Comparison of ENCODE assay signal across 8 mouse cellular contexts in the genomic region with DNA sequence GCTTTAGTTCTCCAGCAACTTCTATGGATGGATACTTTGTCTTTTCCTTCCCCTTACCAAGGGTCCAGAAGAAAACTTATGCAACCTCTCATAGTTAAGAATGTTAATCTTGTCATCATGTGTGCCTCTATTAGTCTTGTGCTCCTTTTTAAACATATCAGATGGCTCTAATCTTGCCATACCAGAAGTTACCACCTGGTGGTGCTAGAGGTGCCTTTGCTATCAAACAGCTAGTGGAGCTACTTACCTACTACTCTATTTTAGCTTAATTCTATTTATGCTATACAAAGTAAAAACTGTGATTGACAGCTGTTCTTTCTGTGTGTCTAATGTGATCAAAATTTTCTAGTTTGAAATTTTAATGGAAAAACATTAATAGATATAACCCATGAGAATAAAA. TPM values are rescaled to one million over a fixed set of nuclear protein-coding genes. Genes with fewer than 3 reads are reported as not detected.
DNase-seq lines count a peak whose midpoint lies in the region; ATAC-seq and TF ChIP-seq lines count a peak whose summit lies in the region.
"Had no signal": no experiment of that assay in that cellular context is flagged by ENCODE, and none has a peak within 500 bp of the region (broad histone marks: within the 10 kb centered on the region; RNA-seq: fewer than 3 reads in every experiment).

No protein-coding gene starts in this region.

- no peaks in the 10 kb centered on the region for H3K9me3 ChIP-seq in intestine, embryonic 16.5 days (ENCODE audit: control insufficient read depth, low read length)
- no peaks in the 10 kb centered on the region for H3K9me3 ChIP-seq in limb, embryonic 14.5 days (ENCODE audit: control insufficient read depth, low read length)

- no peak for TF ChIP-seq POLR2A in limb, embryonic 14.5 days (IDR thresholded peaks at IDR 0.05; ENCODE audit: borderline replicate concordance, extremely low read depth, insufficient read depth, insufficient read length)

- no peaks in the 10 kb centered on the region for H3K36me3 ChIP-seq in intestine, embryonic 16.5 days (ENCODE audit: control insufficient read depth, insufficient read depth, low read length)
- H3K36me3 ChIP-seq in limb, embryonic 14.5 days (ENCODE audit: control insufficient read depth, insufficient read depth, low read length) = no peaks in the 10 kb centered on the region

- H3K27ac ChIP-seq in intestine, embryonic 16.5 days (ENCODE audit: low read length) = no peak overlapping the region
- H3K27ac ChIP-seq in limb, embryonic 14.5 days (replicated peaks; ENCODE audit: low read depth, low read length) = no peak overlapping the region

- H3K4me2 ChIP-seq in intestine, embryonic 16.5 days (ENCODE audit: low read depth, low read length) = no peak overlapping the region
- H3K4me2 ChIP-seq in limb, embryonic 14.5 days (replicated peaks; ENCODE audit: low read depth, low read length, severe bottlenecking) = no peak overlapping the region

- H3K27me3 ChIP-seq in intestine, embryonic 16.5 days (replicated peaks; ENCODE audit: control insufficient read depth, insufficient read depth, low read length) = no peaks in the 10 kb centered on the region
- H3K27me3 ChIP-seq in limb, embryonic 14.5 days (ENCODE audit: control insufficient read depth, insufficient read depth, low read length) = no peaks in the 10 kb centered on the region

- H3K4me1 ChIP-seq in intestine, embryonic 16.5 days (ENCODE audit: control insufficient read depth, insufficient read depth, low read length) = no peaks in the 10 kb centered on the region; the same call in 1 of the 2 replicates
- no peaks in the 10 kb centered on the region for H3K4me1 ChIP-seq in limb, embryonic 14.5 days (ENCODE audit: control insufficient read depth, insufficient read depth, low read length)

- no peak overlapping the region for H3K9ac ChIP-seq in intestine, embryonic 16.5 days (ENCODE audit: low read depth, low read length)
- no peak overlapping the region for H3K9ac ChIP-seq in limb, embryonic 14.5 days (ENCODE audit: low read depth, low read length, severe bottlenecking)

- no peak overlapping the region for H3K4me3 ChIP-seq in intestine, embryonic 16.5 days (ENCODE audit: low read length)
- H3K4me3 ChIP-seq in limb, embryonic 14.5 days (replicated peaks; ENCODE audit: low read length) = no peak overlapping the region

- ATAC-seq in intestine, embryonic 16.5 days = peak; percentile 21; the same call in 1 of the 2 replicates
- ATAC-seq in limb, embryonic 14.5 days (ENCODE audit: low FRiP score, low read depth) = no peak

- DNase-seq in ovary, postnatal 14 days (ENCODE audit: low spot score) = peak; percentile 31
- no peak for DNase-seq in ovary, adult 18-20 months (ENCODE audit: low spot score)
- peak; percentile 33 to 86 for DNase-seq in adrenal gland, adult (ENCODE audit: inconsistent age in 2 of 2, low spot score in 1 of 2)
- DNase-seq in embryo, embryonic 11.5 days (ENCODE audit: low read depth, low spot score) = peak; percentile 47
- peak; percentile 71 for DNase-seq in limb, embryonic 14.5 days (ENCODE audit: low spot score)
- peak; percentile 65 for DNase-seq in right cerebral cortex, postnatal 4 days

RNA-seq across cellular contexts. Expression of a gene that starts 10.8 kb away (rescaled TPM):
- polyA plus RNA-seq in intestine, embryonic 16.5 days (2015; fragmentation: Nextera tagmentation; extraction: Ambion mirVana) = not detected in 2 replicates
- polyA plus RNA-seq in limb, embryonic 14.5 days (2012; rRNA removed) = not detected in 2 replicates
- polyA plus RNA-seq in limb, embryonic 14.5 days (2014; fragmentation: Nextera tagmentation; extraction: Ambion mirVana) = not detected in 2 replicates

RNA-seq across cellular contexts. Expression of a gene that starts 29.6 kb away (rescaled TPM):
- not detected in 2 replicates for polyA plus RNA-seq in intestine, embryonic 16.5 days (2015; fragmentation: Nextera tagmentation; extraction: Ambion mirVana)
- 0.09 and 0.29 TPM in 2 replicates for polyA plus RNA-seq in limb, embryonic 14.5 days (2012; rRNA removed)
- polyA plus RNA-seq in limb, embryonic 14.5 days (2014; fragmentation: Nextera tagmentation; extraction: Ambion mirVana) = 3.0 and 6.2 TPM in 2 replicates
- polyA plus RNA-seq: gonadal fat pad, adult 2 months had no signal
